Mouse (Mus musculus) neural tube, embryonic 13.5 days (tissue): ENCODE measurements at regions not wholly inside any gene's neighbourhood (a gene's known extent, or its start where the extent isn't known, plus 50 kb on each side); places are given as distances from the start of the nearest gene placed in this dataset.
A peak's percentile ranks its signal among the peaks of the same experiment; 100 is the strongest.

Source experiments
- ATAC-seq: fragments of 200-750 bp; cut with Nextera tagmentation; 2 replicates; pipeline ENCODE4 v1.8.0; 2017; ENCODE audit warnings: low read depth, mild to moderate bottlenecking, moderate TSS enrichment, moderate library complexity
- H3K27ac ChIP-seq: fragments of 300-500 bp; sonication (generic); replicated peaks from 2 replicates; pipeline ENCODE4 v1.5.1; 2015; ENCODE audit warnings: moderate library complexity, mild to moderate bottlenecking, inconsistent platforms
- H3K27me3 ChIP-seq: fragments of 300-500 bp; sonication (generic); 2 replicates; pipeline ENCODE4 v1.6.1; 2015; ENCODE audit warnings: mild to moderate bottlenecking, inconsistent platforms
- H3K36me3 ChIP-seq: fragments of 300-500 bp; sonication (generic); 2 replicates; pipeline ENCODE4 v1.6.1; 2015; ENCODE audit warnings: mild to moderate bottlenecking, inconsistent platforms
- H3K4me1 ChIP-seq: fragments of 300-500 bp; sonication (generic); replicated peaks from 2 replicates; pipeline ENCODE4 v1.6.1; 2015; ENCODE audit warnings: inconsistent platforms
- H3K4me2 ChIP-seq: fragments of 300-500 bp; sonication (generic); 2 replicates; pipeline ENCODE4 v1.6.1; 2015; ENCODE audit warnings: inconsistent platforms, mild to moderate bottlenecking, moderate library complexity
- H3K4me3 ChIP-seq: fragments of 300-500 bp; sonication (generic); 2 replicates; pipeline ENCODE4 v1.5.1; 2015; ENCODE audit warnings: mild to moderate bottlenecking, inconsistent platforms
- H3K9ac ChIP-seq: fragments of 300-500 bp; sonication (generic); 2 replicates; pipeline ENCODE4 v1.6.1; 2015; ENCODE audit warnings: moderate library complexity, mild to moderate bottlenecking, inconsistent platforms
- H3K9me3 ChIP-seq: fragments of 300-500 bp; sonication (generic); 2 replicates; pipeline ENCODE4 v1.6.1; 2016; ENCODE audit warnings: inconsistent platforms
- WGBS: fragments of 180-500 bp; shearing (Covaris S2); methylation state at CpG from one replicate; pipeline ENCODE4 v1.1.7; 2015; 5-methylcytosine and 5-hydroxymethylcytosine counted together

- Histone ChIP-seq H3K36me3 (no peaks in the 10 kb centered on the region), H3K9ac (no peak overlapping the region), H3K27me3 (no peaks in the 10 kb centered on the region), H3K27ac (peak overlapping the region; percentile 84), H3K9me3 (no peaks in the 10 kb centered on the region; the same call in 1 of the 2 replicates), H3K4me3 (no peak overlapping the region), H3K4me1 (peaks cover 13% of the 10 kb centered on the region), H3K4me2 (no peak overlapping the region)
- 57% methylated on average over 14 of the region's 14 CpGs for WGBS
- peak; percentile 72 for ATAC-seq
These were observed 294.9 kb upstream of the Stt3b start for GRCm38 (mm10) chr9:115604968-115605682.

GRCm38 (mm10) chr9:115607961-115608360 lies 297.7 kb upstream of the Stt3b start:
- no peaks in the 10 kb centered on the region; the same call in 1 of the 2 replicates for H3K9me3 ChIP-seq
- no peaks in the 10 kb centered on the region for H3K36me3 ChIP-seq
- H3K4me3 ChIP-seq: no peak overlapping the region
- H3K4me1 ChIP-seq: peaks cover 13% of the 10 kb centered on the region
- no peak for ATAC-seq
- no peak overlapping the region for H3K4me2 ChIP-seq
- WGBS: 73% methylated on average over 2 of the region's 2 CpGs
- no peak overlapping the region for H3K27ac ChIP-seq
- H3K9ac ChIP-seq: no peak overlapping the region
- no peaks in the 10 kb centered on the region for H3K27me3 ChIP-seq

DNA sequence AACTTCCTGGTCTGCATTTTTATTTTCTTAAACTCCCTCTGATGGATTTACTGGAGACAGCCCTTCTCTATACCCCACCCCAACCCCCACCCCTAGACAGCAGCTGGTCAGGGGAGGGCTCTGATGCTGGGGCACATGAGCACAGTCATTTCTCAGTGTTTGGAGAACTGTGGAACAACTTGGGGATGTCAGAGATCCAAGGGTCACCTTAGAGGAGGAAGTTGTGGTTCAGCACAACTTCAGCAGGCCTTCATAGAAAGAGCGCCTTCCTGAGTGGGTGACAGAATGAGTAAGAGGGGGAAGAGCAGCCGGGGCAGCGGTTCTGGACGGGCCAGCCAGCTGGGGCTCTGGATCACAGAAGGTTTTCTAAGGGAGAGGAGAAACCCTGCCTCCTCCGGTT lies 298.2 kb upstream of the Stt3b start:
- WGBS: 89% methylated on average over 5 of the region's 5 CpGs
- ATAC-seq: no peak

DNA sequence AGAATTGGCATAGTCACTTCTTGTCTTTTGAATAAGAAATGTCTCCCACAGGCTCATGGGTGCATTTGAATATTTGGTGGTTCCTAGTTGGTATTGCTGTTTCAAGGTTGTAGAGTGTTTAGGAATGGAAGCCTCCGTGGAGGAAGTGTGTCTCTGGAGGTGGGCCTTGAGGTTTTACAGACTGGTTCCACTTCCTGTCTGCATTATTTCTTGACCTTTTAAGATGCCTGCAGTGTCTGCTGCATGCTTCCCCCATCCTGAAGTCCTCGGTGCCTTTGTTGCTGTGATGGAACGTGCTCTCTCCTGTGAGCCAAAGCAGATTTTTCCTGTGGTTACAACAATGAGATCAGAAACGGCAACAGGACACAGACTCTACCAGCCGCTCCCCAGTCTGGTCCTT lies 299.4 kb upstream of the Gadl1 start:
- Histone ChIP-seq H3K27ac (no peak overlapping the region), H3K9ac (no peak overlapping the region), H3K36me3 (no peaks in the 10 kb centered on the region), H3K4me3 (no peak overlapping the region), H3K27me3 (no peaks in the 10 kb centered on the region), H3K4me1 (peaks cover 8% of the 10 kb centered on the region), H3K4me2 (no peak overlapping the region), H3K9me3 (no peaks in the 10 kb centered on the region; the same call in 1 of the 2 replicates)
- WGBS: 87% methylated on average over 5 of the region's 5 CpGs
- no peak for ATAC-seq

More for the DNA sequence above, 298.2 kb upstream of the Stt3b start:
- Histone ChIP-seq H3K27ac (no peak overlapping the region), H3K36me3 (no peaks in the 10 kb centered on the region), H3K4me3 (no peak overlapping the region), H3K9me3 (no peaks in the 10 kb centered on the region; the same call in 1 of the 2 replicates), H3K9ac (no peak overlapping the region), H3K4me2 (no peak overlapping the region), H3K27me3 (no peaks in the 10 kb centered on the region), H3K4me1 (peaks cover 13% of the 10 kb centered on the region)

GRCm38 (mm10) chr9:115611713-115612112 lies 297.5 kb upstream of the Gadl1 start:
- 81% methylated on average over 5 of the region's 5 CpGs for WGBS
- H3K4me3 ChIP-seq: no peak overlapping the region
- no peak overlapping the region for H3K27ac ChIP-seq
- H3K27me3 ChIP-seq: no peaks in the 10 kb centered on the region
- ATAC-seq: no peak
- no peaks in the 10 kb centered on the region for H3K36me3 ChIP-seq
- no peak overlapping the region for H3K9ac ChIP-seq
- H3K4me1 ChIP-seq: no peaks in the 10 kb centered on the region
- no peak overlapping the region for H3K4me2 ChIP-seq
- no peaks in the 10 kb centered on the region for H3K9me3 ChIP-seq

- WGBS: 84% methylated on average over 6 of the region's 6 CpGs
These were observed 296.3 kb upstream of the Gadl1 start for GRCm38 (mm10) chr9:115612908-115613307.

DNA sequence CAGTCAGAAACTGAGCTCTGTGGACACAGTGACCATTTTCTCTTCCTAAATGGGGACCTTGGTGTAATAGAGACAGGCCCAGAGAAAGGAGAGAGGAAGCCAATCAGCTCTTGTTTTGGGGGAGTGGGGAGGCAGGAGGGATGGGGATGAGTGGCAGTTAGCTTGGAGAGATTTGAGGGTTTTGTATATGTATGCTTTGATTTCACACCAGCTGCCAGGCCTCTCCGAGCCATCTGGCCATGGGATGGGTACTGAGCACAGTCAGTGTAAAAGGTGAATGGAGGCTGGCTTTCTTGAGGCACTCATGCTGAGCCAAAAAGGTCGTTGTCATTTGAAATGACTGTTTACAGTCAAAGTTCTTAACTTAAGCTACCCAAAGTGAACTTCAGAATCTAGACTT lies 295.2 kb upstream of the Gadl1 start:
- Histone ChIP-seq H3K4me2 (no peak overlapping the region), H3K27me3 (no peaks in the 10 kb centered on the region), H3K4me3 (no peak overlapping the region), H3K27ac (no peak overlapping the region), H3K9ac (no peak overlapping the region), H3K9me3 (no peaks in the 10 kb centered on the region), H3K4me1 (no peaks in the 10 kb centered on the region), H3K36me3 (no peaks in the 10 kb centered on the region)
- 78% methylated on average over 2 of the region's 2 CpGs for WGBS
- ATAC-seq: no peak

More at GRCm38 (mm10) chr9:115612908-115613307, 296.3 kb upstream of the Gadl1 start:
- Histone ChIP-seq H3K4me1 (no peaks in the 10 kb centered on the region), H3K27ac (no peak overlapping the region), H3K4me3 (no peak overlapping the region), H3K27me3 (no peaks in the 10 kb centered on the region), H3K9ac (no peak overlapping the region), H3K36me3 (no peaks in the 10 kb centered on the region), H3K9me3 (no peaks in the 10 kb centered on the region), H3K4me2 (no peak overlapping the region)
- no peak for ATAC-seq

DNA sequence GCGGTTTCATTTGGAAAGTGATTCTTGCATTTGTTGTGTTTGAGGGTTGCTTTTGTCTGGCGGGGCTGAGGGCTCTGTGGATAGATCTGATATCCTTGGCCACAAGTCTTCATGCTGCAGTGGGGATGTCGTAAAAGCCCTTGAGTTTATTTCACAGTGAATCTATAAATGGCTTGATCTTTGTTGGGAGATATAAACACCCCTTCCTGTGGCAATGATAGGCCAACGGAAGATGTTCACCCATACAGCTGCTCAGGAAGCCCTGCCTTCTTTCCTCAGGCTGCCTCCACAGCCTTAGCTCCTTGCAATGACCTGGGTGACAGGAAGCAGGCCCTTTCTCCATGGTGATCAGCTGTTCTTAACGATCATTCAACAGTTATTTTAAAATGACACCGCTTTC lies 291.3 kb upstream of the Gadl1 start:
- ATAC-seq: no peak
- Histone ChIP-seq H3K27me3 (no peaks in the 10 kb centered on the region), H3K4me2 (no peak overlapping the region), H3K27ac (no peak overlapping the region), H3K4me3 (no peak overlapping the region), H3K9me3 (no peaks in the 10 kb centered on the region), H3K9ac (no peak overlapping the region), H3K36me3 (no peaks in the 10 kb centered on the region), H3K4me1 (no peaks in the 10 kb centered on the region)
- 80% methylated on average over 6 of the region's 6 CpGs for WGBS

DNA sequence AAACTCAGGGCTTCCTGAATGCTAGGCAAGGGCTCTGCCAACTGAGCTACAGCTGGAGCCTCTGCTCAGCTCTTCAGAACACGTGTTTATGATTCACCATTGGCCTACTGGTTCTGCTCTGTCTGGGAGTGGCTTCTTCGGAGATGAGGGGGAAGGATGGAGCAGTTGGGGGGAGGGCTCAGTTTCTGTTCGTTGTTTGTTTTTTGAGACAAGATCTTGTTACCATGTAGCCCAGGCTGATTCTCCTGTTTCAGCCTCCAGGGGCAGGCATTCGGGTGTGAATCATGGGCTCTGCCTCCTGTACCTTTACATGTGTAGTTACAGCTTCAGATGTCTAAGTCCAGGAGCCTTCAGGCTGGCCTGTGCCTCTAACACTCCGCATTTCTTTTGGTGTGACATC lies 285.3 kb upstream of the Gadl1 start:
- Histone ChIP-seq H3K9me3 (no peaks in the 10 kb centered on the region), H3K4me1 (0 out of 2 replicates have a peak, but pooled peaks cover 6% of the 10 kb centered on the region), H3K36me3 (no peaks in the 10 kb centered on the region), H3K4me2 (no peak overlapping the region), H3K27me3 (no peaks in the 10 kb centered on the region), H3K27ac (no peak overlapping the region), H3K9ac (no peak overlapping the region), H3K4me3 (no peak overlapping the region)
- no peak for ATAC-seq
- WGBS: 52% methylated on average over 5 of the region's 5 CpGs

DNA sequence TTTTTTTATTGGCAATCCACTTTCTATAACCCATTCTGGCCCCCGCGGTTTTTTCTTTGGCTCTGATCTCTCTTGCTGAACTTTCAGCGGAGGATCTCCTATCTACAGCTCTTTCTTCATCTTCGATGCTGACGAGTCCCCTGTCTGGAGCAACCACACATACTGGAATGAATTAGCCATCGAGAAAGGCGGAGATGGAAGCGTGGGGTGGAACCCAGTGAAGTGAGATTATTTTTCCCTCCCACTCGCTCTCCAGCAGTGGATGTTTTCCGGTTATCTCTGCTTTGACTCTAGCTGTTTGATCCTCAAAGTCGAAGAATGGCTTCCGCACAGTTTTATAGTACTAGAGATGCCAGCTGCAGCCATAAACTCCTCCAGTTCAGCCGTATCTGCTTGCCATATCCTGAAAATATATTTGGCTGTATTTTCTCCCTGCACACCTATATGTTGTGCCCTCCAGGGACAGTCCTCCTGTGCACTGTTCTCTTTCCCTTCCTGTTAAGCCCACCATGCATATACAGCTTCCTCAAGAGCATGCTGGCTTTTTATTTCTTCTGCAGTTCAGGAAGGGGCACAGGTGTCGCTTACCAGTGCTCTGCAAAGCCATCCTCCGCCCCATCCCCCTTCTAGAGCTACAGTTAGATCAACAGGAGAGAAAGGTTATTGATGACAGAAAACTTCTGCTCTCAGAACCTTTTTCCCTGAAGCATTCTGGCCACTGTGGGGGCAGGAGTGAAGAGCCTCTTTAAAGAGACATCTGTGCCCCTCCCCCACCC lies 284.3 kb upstream of the Gadl1 start:
- Histone ChIP-seq H3K4me3 (no peak overlapping the region), H3K36me3 (no peaks in the 10 kb centered on the region), H3K27me3 (no peaks in the 10 kb centered on the region), H3K9me3 (no peaks in the 10 kb centered on the region), H3K4me2 (no peak overlapping the region), H3K27ac (no peak overlapping the region), H3K9ac (no peak overlapping the region), H3K4me1 (0 out of 2 replicates have a peak, but pooled peaks cover 6% of the 10 kb centered on the region)
- WGBS: 74% methylated on average over 15 of the region's 15 CpGs
- ATAC-seq: no peak

DNA sequence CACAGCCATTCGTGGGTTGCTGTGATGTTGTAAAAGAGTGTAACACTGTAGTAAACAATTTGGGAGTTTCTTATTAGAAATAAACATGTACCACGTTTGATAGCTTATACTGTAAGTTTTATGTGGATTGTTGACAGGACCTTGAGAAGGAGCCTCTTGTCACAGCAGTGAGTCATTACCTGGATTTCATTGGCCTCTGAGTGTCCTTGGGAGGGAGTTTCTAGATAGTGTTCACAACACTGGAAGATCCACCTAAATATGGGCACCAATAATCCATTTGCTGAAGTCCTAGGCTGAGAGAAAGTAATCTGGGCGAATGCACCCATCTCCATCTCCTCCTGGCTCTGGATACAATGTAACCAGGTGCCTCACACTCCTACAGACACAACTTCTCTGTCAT lies 281.7 kb upstream of the Gadl1 start:
- ATAC-seq: no peak
- H3K9ac ChIP-seq: no peak overlapping the region
- peaks cover 6% of the 10 kb centered on the region; the same call in 1 of the 2 replicates for H3K9me3 ChIP-seq
- H3K27ac ChIP-seq: no peak overlapping the region
- H3K4me2 ChIP-seq: no peak overlapping the region
- no peak overlapping the region for H3K4me3 ChIP-seq
- no peaks in the 10 kb centered on the region for H3K27me3 ChIP-seq
- 76% methylated on average over 3 of the region's 3 CpGs for WGBS
- 0 out of 2 replicates have a peak, but pooled peaks cover 6% of the 10 kb centered on the region for H3K4me1 ChIP-seq
- no peaks in the 10 kb centered on the region for H3K36me3 ChIP-seq

- H3K4me2 ChIP-seq: no peak overlapping the region
- H3K4me3 ChIP-seq: no peak overlapping the region
- H3K36me3 ChIP-seq: no peaks in the 10 kb centered on the region
- no peak overlapping the region for H3K9ac ChIP-seq
- H3K4me1 ChIP-seq: no peaks in the 10 kb centered on the region
- WGBS: 82% methylated on average over 6 of the region's 6 CpGs
- no peak for ATAC-seq
- no peak overlapping the region for H3K27ac ChIP-seq
- no peaks in the 10 kb centered on the region for H3K27me3 ChIP-seq
- peaks cover 5% of the 10 kb centered on the region; the same call in 1 of the 2 replicates for H3K9me3 ChIP-seq
These were observed 272.1 kb upstream of the Gadl1 start for GRCm38 (mm10) chr9:115637114-115637513.
